In the genomic region with DNA sequence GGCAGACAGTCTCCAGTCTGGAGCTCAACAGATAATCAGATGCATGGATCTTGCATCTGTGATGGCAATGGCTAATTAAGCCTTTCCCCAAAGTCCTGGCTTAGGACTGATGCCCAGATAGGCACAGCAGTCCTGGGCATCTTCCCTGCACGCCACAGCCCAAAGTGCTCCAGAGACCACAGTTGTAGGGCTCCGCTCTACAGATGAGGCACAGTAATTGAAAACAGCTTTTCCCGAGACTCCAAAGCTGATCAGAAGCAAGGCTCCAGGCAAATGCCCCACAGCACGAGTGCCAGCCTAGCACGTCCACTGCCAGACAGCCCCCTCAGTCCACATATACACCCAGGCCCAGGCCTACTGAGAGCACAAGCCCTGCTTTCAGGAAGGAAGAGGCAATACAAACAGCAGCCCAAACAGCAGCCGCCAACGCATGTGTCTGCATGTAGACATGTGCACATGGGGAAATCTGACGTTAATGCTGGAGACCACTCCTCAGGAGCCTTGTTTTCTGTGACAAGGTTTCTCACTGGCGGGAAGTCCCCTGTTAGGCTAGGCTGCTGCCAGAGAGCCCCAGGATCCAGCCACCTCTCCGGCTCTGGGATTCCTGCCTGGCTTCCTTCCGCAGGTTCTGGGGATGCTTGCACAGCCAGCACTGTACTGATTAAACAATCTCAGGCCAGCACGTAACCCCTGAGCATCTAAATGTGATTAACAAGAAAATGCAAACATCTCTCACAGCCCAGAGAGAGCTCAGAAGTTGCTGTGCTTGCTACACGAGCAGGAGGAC, we compare ENCODE assay signal across 10 mouse cellular contexts. TPM values are rescaled to one million over a fixed set of nuclear protein-coding genes. Genes with fewer than 3 reads are reported as not detected.
DNase-seq lines count a peak whose midpoint lies in the region; ATAC-seq and TF ChIP-seq lines count a peak whose summit lies in the region.
"Had no signal": no experiment of that assay in that cellular context is flagged by ENCODE, and none has a peak within 500 bp of the region (broad histone marks: within the 10 kb centered on the region; RNA-seq: fewer than 3 reads in every experiment).

No protein-coding gene starts in this region.

- no peak for DNase-seq in forebrain, embryonic 11.5 days (ENCODE audit: low spot score)
- DNase-seq in liver, adult 2 months (ENCODE audit: extremely low read depth, low read depth, low spot score): no peak
- DNase-seq in gastrocnemius, adult 8-10 months (ENCODE audit: low spot score in 2 of 2): no peak
- no peak for DNase-seq in testis, postnatal 14 days (ENCODE audit: low spot score)

- H3K36me3 ChIP-seq in forebrain, embryonic 12.5 days (replicated peaks): no peaks in the 10 kb centered on the region; the same call in 1 of the 2 replicates
- no peaks in the 10 kb centered on the region for H3K36me3 ChIP-seq in forebrain, embryonic 11.5 days (ENCODE audit: control insufficient read depth, insufficient read depth, low read length)
- H3K36me3 ChIP-seq in liver, adult 2 months (ENCODE audit: control insufficient read depth, insufficient read depth, low read length): peaks cover 3% of the 10 kb centered on the region; the same call in 1 of the 2 replicates
- H3K36me3 ChIP-seq in liver, embryonic 12.5 days: no peaks in the 10 kb centered on the region; the same call in 1 of the 2 replicates
- no peaks in the 10 kb centered on the region; the same call in 1 of the 2 replicates for H3K36me3 ChIP-seq in embryonic facial prominence, embryonic 12.5 days
- peaks cover 9% of the 10 kb centered on the region; the same call in 1 of the 2 replicates for H3K36me3 ChIP-seq in macrophage (ENCODE audit: inconsistent target)

- no peak for ATAC-seq in forebrain, embryonic 12.5 days (ENCODE audit: low FRiP score)
- ATAC-seq in forebrain, embryonic 11.5 days (replicated peaks; ENCODE audit: low FRiP score): no peak
- no peak for ATAC-seq in liver, embryonic 12.5 days
- no peak for ATAC-seq in embryonic facial prominence, embryonic 12.5 days (ENCODE audit: insufficient number of reproducible peaks, insufficient read depth, low FRiP score, low TSS enrichment)

- no peak overlapping the region for H3K4me2 ChIP-seq in forebrain, embryonic 12.5 days
- no peak overlapping the region for H3K4me2 ChIP-seq in forebrain, embryonic 11.5 days (ENCODE audit: low read depth, low read length, severe bottlenecking)
- no peak overlapping the region for H3K4me2 ChIP-seq in liver, embryonic 12.5 days
- H3K4me2 ChIP-seq in embryonic facial prominence, embryonic 12.5 days (replicated peaks): no peak overlapping the region
- H3K4me2 ChIP-seq: liver, embryonic 15.5 days; neural tube, embryonic 12.5 days had no signal

- 0 out of 2 replicates have a peak overlapping the region, but pooled peaks have one; percentile 46 for H3K27ac ChIP-seq in forebrain, embryonic 12.5 days
- no peak overlapping the region for H3K27ac ChIP-seq in forebrain, embryonic 11.5 days (ENCODE audit: low read depth, low read length)
- peak overlapping the region; percentile 27 for H3K27ac ChIP-seq in liver, adult 2 months (replicated peaks; ENCODE audit: insufficient read depth, low read depth, low read length)
- H3K27ac ChIP-seq in liver, embryonic 12.5 days: no peak overlapping the region
- peak overlapping the region; percentile 61; the same call in 1 of the 2 replicates for H3K27ac ChIP-seq in embryonic facial prominence, embryonic 12.5 days
- 0 out of 2 replicates have a peak overlapping the region, but pooled peaks have one; percentile 52 for H3K27ac ChIP-seq in macrophage
- H3K27ac ChIP-seq: neural tube, embryonic 12.5 days had no signal

- no peak overlapping the region for H3K4me3 ChIP-seq in forebrain, embryonic 12.5 days (replicated peaks)
- H3K4me3 ChIP-seq in forebrain, embryonic 11.5 days (ENCODE audit: low read depth, low read length): no peak overlapping the region
- no peak overlapping the region for H3K4me3 ChIP-seq in liver, adult 2 months (ENCODE audit: insufficient read depth, low read depth, low read length)
- no peak overlapping the region for H3K4me3 ChIP-seq in liver, embryonic 12.5 days
- H3K4me3 ChIP-seq in embryonic facial prominence, embryonic 12.5 days: no peak overlapping the region
- no peak overlapping the region for H3K4me3 ChIP-seq in macrophage (ENCODE audit: inconsistent target)
- H3K4me3 ChIP-seq: liver, embryonic 15.5 days; neural tube, embryonic 12.5 days had no signal

- TF ChIP-seq POLR2A in liver, adult 2 months (IDR thresholded peaks at IDR 0.05; ENCODE audit: extremely low read depth, insufficient read depth, low read length): no peak

- 80% methylated on average over 13 of the region's 13 CpGs for WGBS in forebrain, embryonic 12.5 days
- 77% methylated on average over 13 of the region's 13 CpGs for WGBS in forebrain, embryonic 11.5 days
- WGBS in liver, adult 2 months: 81% methylated on average over 13 of the region's 13 CpGs
- WGBS in liver, embryonic 12.5 days (ENCODE audit: insufficient replicate concordance): 64% methylated on average over 13 of the region's 13 CpGs
- WGBS in embryonic facial prominence, embryonic 12.5 days: 44% methylated on average over 13 of the region's 13 CpGs
- 92% methylated on average over 10 of the region's 13 CpGs for WGBS in macrophage (ENCODE audit: missing documents)

- H3K27me3 ChIP-seq in forebrain, embryonic 12.5 days: no peaks in the 10 kb centered on the region
- H3K27me3 ChIP-seq in forebrain, embryonic 11.5 days (ENCODE audit: control insufficient read depth, insufficient read depth, low read length): no peaks in the 10 kb centered on the region
- H3K27me3 ChIP-seq in liver, adult 2 months (ENCODE audit: control insufficient read depth, insufficient read depth, low read length): no peaks in the 10 kb centered on the region
- no peaks in the 10 kb centered on the region for H3K27me3 ChIP-seq in liver, embryonic 12.5 days (replicated peaks)
- H3K27me3 ChIP-seq in embryonic facial prominence, embryonic 12.5 days: no peaks in the 10 kb centered on the region
- H3K27me3 ChIP-seq: liver, embryonic 15.5 days; neural tube, embryonic 12.5 days had no signal

- H3K9ac ChIP-seq in forebrain, embryonic 12.5 days: no peak overlapping the region
- H3K9ac ChIP-seq in forebrain, embryonic 11.5 days (ENCODE audit: low read length): no peak overlapping the region
- no peak overlapping the region for H3K9ac ChIP-seq in liver, adult 2 months (ENCODE audit: low read depth, low read length)
- H3K9ac ChIP-seq in liver, embryonic 12.5 days: no peak overlapping the region
- H3K9ac ChIP-seq in embryonic facial prominence, embryonic 12.5 days: no peak overlapping the region
- H3K9ac ChIP-seq: liver, embryonic 15.5 days; neural tube, embryonic 12.5 days had no signal

- peaks cover 13% of the 10 kb centered on the region for H3K79me2 ChIP-seq in liver, adult 2 months (ENCODE audit: control insufficient read depth, insufficient read depth, low read length)
- peaks cover 79% of the 10 kb centered on the region for H3K79me2 ChIP-seq in macrophage (ENCODE audit: inconsistent target)

- H3K9me3 ChIP-seq in forebrain, embryonic 12.5 days: no peaks in the 10 kb centered on the region
- no peaks in the 10 kb centered on the region for H3K9me3 ChIP-seq in forebrain, embryonic 11.5 days (ENCODE audit: control insufficient read depth, low read length)
- no peaks in the 10 kb centered on the region for H3K9me3 ChIP-seq in liver, embryonic 12.5 days (replicated peaks)
- H3K9me3 ChIP-seq in embryonic facial prominence, embryonic 12.5 days: no peaks in the 10 kb centered on the region
- H3K9me3 ChIP-seq: liver, embryonic 15.5 days; neural tube, embryonic 12.5 days had no signal

- peaks cover 8% of the 10 kb centered on the region; the same call in 1 of the 2 replicates for H3K4me1 ChIP-seq in forebrain, embryonic 12.5 days
- H3K4me1 ChIP-seq in forebrain, embryonic 11.5 days (replicated peaks; ENCODE audit: control insufficient read depth, insufficient read depth, low read length): no peaks in the 10 kb centered on the region
- peaks cover 39% of the 10 kb centered on the region for H3K4me1 ChIP-seq in liver, adult 2 months (ENCODE audit: control insufficient read depth, insufficient read depth, low read length)
- H3K4me1 ChIP-seq in liver, embryonic 12.5 days: peaks cover 30% of the 10 kb centered on the region
- H3K4me1 ChIP-seq in embryonic facial prominence, embryonic 12.5 days: peaks cover 24% of the 10 kb centered on the region

- no peak for TF ChIP-seq CTCF in liver, adult 2 months (IDR thresholded peaks at IDR 0.05; ENCODE audit: low read depth, low read length)

RNA-seq across cellular contexts. Expression of gene Sh3bp5, which starts 47.6 kb away (rescaled TPM):
- polyA plus RNA-seq in forebrain, embryonic 12.5 days (2016; fragmentation: Nextera tagmentation; extraction: Ambion mirVana): 37.7 and 39.1 TPM in 2 replicates
- 15.8 and 17.4 TPM in 2 replicates for polyA plus RNA-seq in forebrain, embryonic 11.5 days (2014; fragmentation: Nextera tagmentation; extraction: Ambion mirVana)
- 37.1 and 37.7 TPM in 2 replicates for total RNA-seq in liver, adult 2 months (2014; rRNA removed)
- polyA plus RNA-seq in liver, adult 2 months (2012; rRNA removed): 22.6 and 26.1 TPM in 2 replicates
- 13.8 and 15.1 TPM in 2 replicates for polyA plus RNA-seq in liver, embryonic 12.5 days (2016; fragmentation: Nextera tagmentation; extraction: Ambion mirVana)
- 34.7 and 36.3 TPM in 2 replicates for polyA plus RNA-seq in embryonic facial prominence, embryonic 12.5 days (2016; fragmentation: Nextera tagmentation; extraction: Ambion mirVana)
- 100 to 1,000 TPM in 16 of 26 experiments, 10 to 100 TPM in 10; 59.6 to 272 (median 117) TPM for total RNA-seq in macrophage (2018; cell fraction: chromatin; rRNA removed)
- 100 to 1,000 TPM in 24 of 26 experiments, 10 to 100 TPM in 2; 96.2 to 190 (median 141) TPM for total RNA-seq in macrophage (2018; cell fraction: cytosol; rRNA removed)
- total RNA-seq in macrophage (2018; cell fraction: nucleus; rRNA removed): 100 to 1,000 TPM in 18 of 26 experiments, 10 to 100 TPM in 8; 64.7 to 176 (median 139) TPM
- polyA plus RNA-seq in macrophage (2018): 90.6 to 150 TPM (median 150 TPM) in 3 replicates
- 10 to 100 TPM; 38.1 to 56.9 (median 50.0) TPM for total RNA-seq in gastrocnemius, adult 8-10 months (2022)

RNA-seq across cellular contexts. Expression of gene Capn7, which starts 51.8 kb away (rescaled TPM):
- polyA plus RNA-seq in forebrain, embryonic 12.5 days (2016; fragmentation: Nextera tagmentation; extraction: Ambion mirVana): 46.8 and 47.5 TPM in 2 replicates
- 36.2 and 41.2 TPM in 2 replicates for polyA plus RNA-seq in forebrain, embryonic 11.5 days (2014; fragmentation: Nextera tagmentation; extraction: Ambion mirVana)
- 34.8 and 38.1 TPM in 2 replicates for total RNA-seq in liver, adult 2 months (2014; rRNA removed)
- 6.1 and 6.7 TPM in 2 replicates for polyA plus RNA-seq in liver, adult 2 months (2012; rRNA removed)
- polyA plus RNA-seq in liver, embryonic 12.5 days (2016; fragmentation: Nextera tagmentation; extraction: Ambion mirVana): 24.1 and 24.5 TPM in 2 replicates
- polyA plus RNA-seq in embryonic facial prominence, embryonic 12.5 days (2016; fragmentation: Nextera tagmentation; extraction: Ambion mirVana): 40.7 and 43.6 TPM in 2 replicates
- 100 to 1,000 TPM in 5 of 26 experiments, 10 to 100 TPM in 21; 59.3 to 111 (median 86.1) TPM for total RNA-seq in macrophage (2018; cell fraction: chromatin; rRNA removed)
- 10 to 100 TPM; 22.3 to 42.5 (median 29.8) TPM for total RNA-seq in macrophage (2018; cell fraction: cytosol; rRNA removed)
- total RNA-seq in macrophage (2018; cell fraction: nucleus; rRNA removed): 10 to 100 TPM; 37.4 to 97.5 (median 56.2) TPM
- 31.0 to 52.6 TPM (median 34.4 TPM) in 3 replicates for polyA plus RNA-seq in macrophage (2018)
- total RNA-seq in gastrocnemius, adult 8-10 months (2022): 10 to 100 TPM; 27.0 to 33.1 (median 30.5) TPM

Comparison
In these comparisons a context has a peak if more than half of its experiments do, and no peak if none do; other contexts are left out.
1. H3K27ac ChIP-seq: peak in forebrain, embryonic 12.5 days (single experiment), liver, adult 2 months (single experiment), embryonic facial prominence, embryonic 12.5 days (single experiment) and macrophage (single experiment); none in forebrain, embryonic 11.5 days (single experiment) and liver, embryonic 12.5 days (single experiment).